Mouse (Mus musculus) ES-E14 (cell line): ENCODE results near the gene Smoc1.

Experiments used
- CHD2 ChIP-seq: IDR thresholded peaks from 2 replicates; pipeline ENCODE4 v1.6.1; 2014; ENCODE audit warnings: mild to moderate bottlenecking, low read depth, low read length, inconsistent platforms
- HCFC1 ChIP-seq: IDR thresholded peaks from 2 replicates; pipeline ENCODE4 v1.6.1; 2012; ENCODE audit warnings: low read length, inconsistent platforms, borderline replicate concordance; ENCODE audit not compliant: insufficient read depth
- ZNF384 ChIP-seq: IDR thresholded peaks from 2 replicates; pipeline ENCODE4 v1.6.1; 2012; ENCODE audit warnings: low read depth, low read length, inconsistent platforms

GRCm38 (mm10) chr12:81188423-81188822, 161.8 kb downstream of the Smoc1 start:
- no peak for TF ChIP-seq CHD2
- no peak for TF ChIP-seq HCFC1
- no peak for TF ChIP-seq ZNF384
